Mouse (Mus musculus) lung, adult 2 months (tissue): ENCODE data around the gene Rgs8. TPM values are rescaled to one million over a fixed set of nuclear protein-coding genes. Genes with fewer than 3 reads are reported as not detected.
A peak's percentile ranks its signal among the peaks of the same experiment; 100 is the strongest.

Experiments used
- DNase-seq: peaks from one replicate; pipeline ENCODE4 v3.0.0; 2022
- H3K4me1 ChIP-seq: fragments of 200-500 bp; 2 replicates; pipeline ENCODE4 v1.6.1; 2011; ENCODE audit warnings: low read length; ENCODE audit not compliant: control insufficient read depth, insufficient read depth
- H3K4me3 ChIP-seq: fragments of 200-500 bp; replicated peaks from 2 replicates; pipeline ENCODE3; 2011; ENCODE audit warnings: low read depth, mild to moderate bottlenecking, control low read depth, low read length; ENCODE audit errors: extremely low read depth
- CTCF ChIP-seq: fragments of 200-500 bp; IDR thresholded peaks from 2 replicates; pipeline ENCODE4 v1.5.1; 2011; ENCODE audit warnings: mild to moderate bottlenecking, low read length, control low read depth; ENCODE audit not compliant: insufficient read depth
- POLR2A ChIP-seq: fragments of 200-500 bp; IDR thresholded peaks from 2 replicates; pipeline ENCODE4 v1.6.1; 2011; ENCODE audit warnings: low read depth, mild to moderate bottlenecking, control low read depth, low read length, borderline replicate concordance; ENCODE audit errors: extremely low read depth
- WGBS: fragments of 180-500 bp; shearing (Covaris S2); methylation state at CpG from one replicate; pipeline ENCODE4 v1.1.7; 2018; 5-methylcytosine and 5-hydroxymethylcytosine counted together
- polyA plus RNA-seq: library from polyadenylated mRNA; depleted of rRNA; stranded (reverse); fragments of >200 nt; gene quantifications from 2 replicates; pipeline ENCODE4 v1.2.3, GENCODE M21; 2012; rRNA removed

Gene Rgs8
- polyA plus RNA-seq, 1 experiment: 0.01 TPM

DNA sequence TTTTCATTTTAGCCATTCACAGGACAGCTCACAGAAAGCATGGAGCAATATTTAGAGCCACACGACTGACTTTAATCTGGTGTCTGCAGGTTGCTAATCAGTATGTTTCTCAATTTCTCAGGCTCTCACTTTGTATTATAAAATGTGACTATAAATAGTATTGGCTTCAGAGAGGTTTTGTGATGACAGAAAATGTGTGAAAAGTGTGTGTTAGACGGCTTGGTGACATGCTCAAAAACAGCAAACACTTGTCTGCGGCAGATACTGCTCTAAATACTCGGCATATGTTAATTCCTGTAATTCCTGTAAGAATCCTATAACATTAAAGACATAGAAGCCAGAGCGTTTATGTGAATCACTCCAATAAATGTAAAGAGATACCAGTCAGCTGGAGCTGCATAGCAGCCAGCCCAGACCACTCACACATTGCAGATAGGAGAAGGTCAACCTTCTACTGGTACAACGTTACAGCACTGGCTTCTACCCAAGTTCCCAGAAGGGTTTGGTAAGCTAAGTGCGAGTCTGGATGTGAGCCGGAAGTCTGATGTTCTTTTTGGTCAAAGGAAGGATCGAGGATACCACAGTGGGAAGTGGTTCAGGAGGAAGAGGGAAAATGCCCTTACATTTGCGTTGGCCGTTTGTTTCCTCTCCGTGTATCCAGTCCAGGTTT, 95.2 kb downstream of the Rgs8 start:
- WGBS: 34% methylated on average over 12 of the region's 12 CpGs
- H3K4me1 ChIP-seq: peaks cover 12% of the 10 kb centered on the region; the same call in 1 of the 2 replicates
- TF ChIP-seq CTCF (no peak), POLR2A (no peak)
- DNase-seq: no peak
- no peak overlapping the region for H3K4me3 ChIP-seq

DNA sequence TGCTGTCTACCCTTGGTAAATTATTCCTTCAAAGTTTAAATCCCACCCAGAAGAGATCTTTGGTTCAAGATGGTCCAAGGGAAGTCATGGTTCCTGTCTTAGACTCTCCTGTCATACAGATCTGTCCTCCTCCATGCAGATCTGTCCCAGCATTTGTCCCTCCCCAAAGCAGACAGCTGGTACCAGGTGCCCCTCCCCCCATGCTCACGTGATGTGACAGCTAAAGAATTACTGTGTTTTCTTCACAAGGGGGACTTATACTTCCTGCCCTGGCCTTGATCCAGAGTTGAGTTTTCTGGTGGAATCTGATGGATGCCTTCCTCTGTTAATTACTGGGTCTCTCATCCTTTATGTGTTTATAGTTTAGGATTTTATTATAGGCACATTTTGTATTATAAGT, 95.7 kb downstream of the Rgs8 start:
- no peak for TF ChIP-seq CTCF
- no peak for TF ChIP-seq POLR2A
- WGBS: 0% methylated on average over 1 of the region's 1 CpGs
- no peak overlapping the region for H3K4me3 ChIP-seq
- no peak for DNase-seq
- peaks cover 12% of the 10 kb centered on the region; the same call in 1 of the 2 replicates for H3K4me1 ChIP-seq

DNA sequence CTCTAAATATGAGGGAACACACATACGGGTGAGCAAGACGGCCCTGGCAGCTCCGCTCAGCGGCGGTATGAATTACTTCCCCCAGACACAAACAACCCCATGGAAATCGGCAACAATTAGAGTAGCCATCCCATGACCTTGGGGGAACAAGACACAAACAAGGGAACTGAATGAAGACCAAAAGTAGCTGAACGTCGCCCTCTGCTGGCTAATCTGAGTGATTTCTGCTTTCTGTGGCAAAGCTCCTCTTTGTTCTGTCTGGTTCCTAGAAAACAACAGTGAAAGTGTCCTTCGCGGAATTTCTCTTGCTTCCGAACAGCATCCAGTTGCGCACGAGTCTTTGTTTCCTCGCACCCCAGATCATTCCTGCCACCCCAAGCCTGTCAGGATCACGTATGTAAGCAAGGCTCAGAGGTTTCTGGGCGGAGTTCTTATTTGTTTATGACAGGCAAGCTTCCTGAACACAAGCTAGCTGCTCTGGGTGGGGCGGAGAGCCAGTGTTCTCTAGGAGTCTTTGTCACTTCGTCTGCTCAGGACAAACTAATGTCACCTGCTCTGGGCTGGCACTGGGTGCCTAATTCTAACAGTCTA, 96.5 kb downstream of the Rgs8 start, which contains the start of gene Rnasel:
Gene Rnasel (plus strand): TSS at position 216 of the 591 bp plus-strand sequence.
- peak within 1 kb of the TSS; percentile 75 for H3K4me3 ChIP-seq
- DNase-seq: peak; percentile 66
- 1% methylated on average over 18 of the region's 18 CpGs for WGBS
- peaks cover 13% of the 10 kb centered on the region; the same call in 1 of the 2 replicates for H3K4me1 ChIP-seq
- peak; percentile 47; the same call in 1 of the 2 replicates for TF ChIP-seq POLR2A
- peak; percentile 44 for TF ChIP-seq CTCF

Other genes starting within 250 kb of the Rgs8 start
- 0.13 and 0.28 TPM in 2 replicates for gene Shcbp1l, start 227.9 kb upstream of the Rgs8 start, polyA plus RNA-seq
- gene Dhx9, start 165.4 kb upstream of the Rgs8 start, polyA plus RNA-seq: 8.0 and 16.1 TPM in 2 replicates
- 1.0 and 1.1 TPM in 2 replicates for gene Npl, start 103.0 kb upstream of the Rgs8 start, polyA plus RNA-seq
- 0.71 and 0.76 TPM in 2 replicates for gene Rgs16, start 87.3 kb downstream of the Rgs8 start, polyA plus RNA-seq
- gene Rnasel, start 96.4 kb downstream of the Rgs8 start, polyA plus RNA-seq: 4.7 and 10.1 TPM in 2 replicates
- 0.08 and 0.25 TPM in 2 replicates for gene Rgsl1, start 191.1 kb downstream of the Rgs8 start, polyA plus RNA-seq
- not detected in 2 replicates for gene Teddm1b, start 221.3 kb downstream of the Rgs8 start, polyA plus RNA-seq
- not detected in 2 replicates for gene Teddm1a, start 238.7 kb downstream of the Rgs8 start, polyA plus RNA-seq
- gene Glul, start 246.9 kb downstream of the Rgs8 start, polyA plus RNA-seq: 190 and 219 TPM in 2 replicates
- gene Teddm2, start 247.2 kb downstream of the Rgs8 start, polyA plus RNA-seq: 0.43 and 0.44 TPM in 2 replicates